Mouse (Mus musculus) MEL (cell line): ENCODE measurements around the gene Neurod2. TPM values are rescaled to one million over a fixed set of nuclear protein-coding genes. Genes with fewer than 3 reads are reported as not detected.
A peak's percentile ranks its signal among the peaks of the same experiment; 100 is the strongest.

ENCODE experiments used
- DNase-seq: peaks from one replicate; pipeline ENCODE4 v3.0.0; 2011; ENCODE audit warnings: low read depth, low spot score
- H3K27ac ChIP-seq: 2 replicates; pipeline ENCODE4 v1.5.1; 2012; ENCODE audit warnings: low read depth, mild to moderate bottlenecking, control low read depth, low read length, moderate library complexity; ENCODE audit not compliant: control insufficient read depth
- H3K27me3 ChIP-seq, 2 experiments: fragments of 150-350 bp in 1 of 2; sonication (generic) in 1 of 2; 2 replicates each; pipeline ENCODE4 v1.6.1; 2012; ENCODE audit warnings: low read length in 2 of 2, mild to moderate bottlenecking in 2 of 2, improper control_type of control experiment in 1 of 2, moderate library complexity in 1 of 2; ENCODE audit not compliant: insufficient read depth in 2 of 2, control insufficient read depth in 1 of 2
- H3K36me3 ChIP-seq, 2 experiments: 2 replicates each; pipeline ENCODE4 v1.6.1; 2012 to 2014; ENCODE audit warnings: low read length in 2 of 2, improper control_type of control experiment in 1 of 2, inconsistent platforms in 1 of 2, mild to moderate bottlenecking in 1 of 2; ENCODE audit not compliant: insufficient read depth in 2 of 2, control insufficient read depth in 1 of 2
- H3K4me1 ChIP-seq, 2 experiments: fragments of 150-350 bp in 1 of 2; sonication (generic) in 1 of 2; 2 replicates each; pipeline ENCODE4 v1.6.1; 2012; ENCODE audit warnings: low read length in 2 of 2, improper control_type of control experiment in 1 of 2, mild to moderate bottlenecking in 1 of 2; ENCODE audit not compliant: insufficient read depth in 2 of 2, control insufficient read depth in 1 of 2
- H3K4me3 ChIP-seq, 2 experiments: fragments of 150-350 bp in 1 of 2; sonication (generic) in 1 of 2; 2 replicates each; pipeline ENCODE4 v1.5.1; 2012; ENCODE audit warnings: low read depth in 2 of 2, low read length in 2 of 2, mild to moderate bottlenecking in 2 of 2, moderate library complexity in 2 of 2, control low read depth in 1 of 2, improper control_type of control experiment in 1 of 2; ENCODE audit not compliant: control insufficient read depth in 1 of 2, insufficient read depth in 1 of 2
- H3K79me2 ChIP-seq: 2 replicates; pipeline ENCODE4 v1.6.1; 2012; ENCODE audit warnings: mild to moderate bottlenecking, low read length, moderate library complexity; ENCODE audit not compliant: control insufficient read depth, poor library complexity, insufficient read depth
- H3K9ac ChIP-seq: 2 replicates; pipeline ENCODE4 v1.6.1; 2012; ENCODE audit warnings: low read depth, mild to moderate bottlenecking, control low read depth, low read length, moderate library complexity; ENCODE audit not compliant: control insufficient read depth, poor library complexity, severe bottlenecking
- H3K9me3 ChIP-seq: fragments of 150-350 bp; sonication (generic); replicated peaks from 2 replicates; pipeline ENCODE4 v1.6.1; 2012; ENCODE audit warnings: mild to moderate bottlenecking, low read length, improper control_type of control experiment, moderate library complexity; ENCODE audit not compliant: insufficient read depth
- BHLHE40 ChIP-seq: IDR thresholded peaks from 2 replicates; pipeline ENCODE4 v1.6.1; 2012; ENCODE audit warnings: low read depth, mild to moderate bottlenecking, inconsistent platforms, low read length, improper control_type of control experiment, borderline replicate concordance
- CHD1 ChIP-seq: IDR thresholded peaks from 2 replicates; pipeline ENCODE4 v1.6.1; 2012; ENCODE audit warnings: low read depth, mild to moderate bottlenecking, inconsistent platforms, low read length, improper control_type of control experiment
- CHD2 ChIP-seq: IDR thresholded peaks from 2 replicates; pipeline ENCODE4 v1.6.1; 2011; ENCODE audit warnings: low read length, improper control_type of control experiment
- CTCF ChIP-seq, 3 experiments: IDR thresholded peaks in 2 of 3; conservative IDR thresholded peaks in 1 of 3; 2 replicates each; pipeline ENCODE4 v1.5.1; 2011 to 2012; ENCODE audit warnings: low read length in 3 of 3, low read depth in 2 of 3, mild to moderate bottlenecking in 2 of 3, improper control_type of control experiment in 1 of 3, inconsistent platforms in 1 of 3, mixed read lengths in 1 of 3, moderate library complexity in 1 of 3; ENCODE audit not compliant: control insufficient read depth in 1 of 3, insufficient read depth in 1 of 3, poor library complexity in 1 of 3, severe bottlenecking in 1 of 3
- E2F4 ChIP-seq: IDR thresholded peaks from 2 replicates; pipeline ENCODE4 v1.6.1; 2011; ENCODE audit warnings: low read depth, low read length, improper control_type of control experiment, borderline replicate concordance
- ELF1 ChIP-seq: IDR thresholded peaks from 2 replicates; pipeline ENCODE4 v1.6.1; 2014; ENCODE audit warnings: low read depth, mild to moderate bottlenecking, inconsistent platforms, low read length, improper control_type of control experiment, moderate library complexity
- EP300 ChIP-seq, 2 experiments: IDR thresholded peaks; 2 replicates each; pipeline ENCODE4 v1.6.1; 2011; ENCODE audit warnings: improper control_type of control experiment in 2 of 2, low read length in 2 of 2, low read depth in 1 of 2, mild to moderate bottlenecking in 1 of 2
- ETS1 ChIP-seq: IDR thresholded peaks from 2 replicates; pipeline ENCODE4 v1.6.1; 2012; ENCODE audit warnings: low read depth, mild to moderate bottlenecking, inconsistent platforms, low read length, improper control_type of control experiment, moderate library complexity
- GABPA ChIP-seq: IDR thresholded peaks from 2 replicates; pipeline ENCODE4 v1.6.1; 2012; ENCODE audit warnings: low read depth, mild to moderate bottlenecking, inconsistent platforms, low read length, improper control_type of control experiment, moderate library complexity
- GATA1 ChIP-seq: IDR thresholded peaks from 2 replicates; pipeline ENCODE4 v1.6.1; 2011; ENCODE audit warnings: low read depth, low read length, improper control_type of control experiment
- HCFC1 ChIP-seq: IDR thresholded peaks from 2 replicates; pipeline ENCODE4 v1.6.1; 2012; ENCODE audit warnings: low read depth, mild to moderate bottlenecking, inconsistent platforms, low read length, improper control_type of control experiment, moderate library complexity
- JUND ChIP-seq: IDR thresholded peaks from 2 replicates; pipeline ENCODE4 v1.6.1; 2011; ENCODE audit warnings: low read depth, mild to moderate bottlenecking, improper control_type of control experiment, low read length
- KAT2A ChIP-seq: conservative IDR thresholded peaks from 2 replicates; pipeline ENCODE4 v1.6.1; 2012; ENCODE audit warnings: low read depth, low read length, improper control_type of control experiment, inconsistent platforms
- MAFK ChIP-seq: IDR thresholded peaks from 2 replicates; pipeline ENCODE4 v1.6.1; 2011; ENCODE audit warnings: low read depth, mild to moderate bottlenecking, low read length, improper control_type of control experiment, borderline replicate concordance
- MAX ChIP-seq: IDR thresholded peaks from 2 replicates; pipeline ENCODE4 v1.6.1; 2011; ENCODE audit warnings: low read length, improper control_type of control experiment
- MAZ ChIP-seq: IDR thresholded peaks from 2 replicates; pipeline ENCODE4 v1.6.1; 2012; ENCODE audit warnings: low read depth, mild to moderate bottlenecking, inconsistent platforms, low read length, improper control_type of control experiment
- MEF2A ChIP-seq: IDR thresholded peaks from 2 replicates; pipeline ENCODE4 v1.6.1; 2014; ENCODE audit warnings: low read depth, mild to moderate bottlenecking, inconsistent platforms, low read length, improper control_type of control experiment; ENCODE audit not compliant: poor library complexity, insufficient replicate concordance, severe bottlenecking; ENCODE audit errors: extremely low read depth
- MXI1 ChIP-seq: IDR thresholded peaks from 2 replicates; pipeline ENCODE4 v1.6.1; 2011; ENCODE audit warnings: mild to moderate bottlenecking, low read depth, low read length, improper control_type of control experiment
- MYB ChIP-seq: IDR thresholded peaks from 2 replicates; pipeline ENCODE4 v1.6.1; 2011; ENCODE audit warnings: mild to moderate bottlenecking, low read depth, low read length, improper control_type of control experiment
- NELFE ChIP-seq: IDR thresholded peaks from 2 replicates; pipeline ENCODE4 v1.6.1; 2011; ENCODE audit warnings: low read depth, low read length, improper control_type of control experiment
- NRF1 ChIP-seq: IDR thresholded peaks from 2 replicates; pipeline ENCODE4 v1.6.1; 2014; ENCODE audit warnings: low read depth, mild to moderate bottlenecking, inconsistent platforms, low read length, improper control_type of control experiment, moderate library complexity; ENCODE audit not compliant: poor library complexity, insufficient read depth, severe bottlenecking
- POLR2A ChIP-seq, 2 experiments: IDR thresholded peaks; 2 replicates each; pipeline ENCODE4 v1.6.1; 2011 to 2012; ENCODE audit warnings: low read length in 2 of 2, mild to moderate bottlenecking in 2 of 2, control low read depth in 1 of 2, improper control_type of control experiment in 1 of 2, low read depth in 1 of 2, moderate library complexity in 1 of 2; ENCODE audit not compliant: control insufficient read depth in 1 of 2, insufficient read depth in 1 of 2, poor library complexity in 1 of 2
- POLR2AphosphoS2 ChIP-seq: IDR thresholded peaks from 2 replicates; pipeline ENCODE4 v1.6.1; 2011; ENCODE audit warnings: low read length, improper control_type of control experiment
- RAD21 ChIP-seq: IDR thresholded peaks from 2 replicates; pipeline ENCODE4 v1.6.1; 2011; ENCODE audit warnings: mild to moderate bottlenecking, low read depth, low read length, improper control_type of control experiment
- RCOR1 ChIP-seq: IDR thresholded peaks from 2 replicates; pipeline ENCODE4 v1.6.1; 2012; ENCODE audit warnings: low read depth, mild to moderate bottlenecking, inconsistent platforms, low read length, improper control_type of control experiment
- SMC3 ChIP-seq: IDR thresholded peaks from 2 replicates; pipeline ENCODE4 v1.6.1; 2011; ENCODE audit warnings: low read depth, low read length, improper control_type of control experiment
- TAL1 ChIP-seq: IDR thresholded peaks from 2 replicates; pipeline ENCODE4 v1.6.1; 2012; ENCODE audit warnings: mild to moderate bottlenecking, inconsistent platforms, low read length, moderate library complexity, mixed read lengths
- TBP ChIP-seq: IDR thresholded peaks from 2 replicates; pipeline ENCODE4 v1.8.0; 2011; ENCODE audit warnings: low read depth, low read length, improper control_type of control experiment
- UBTF ChIP-seq: IDR thresholded peaks from 2 replicates; pipeline ENCODE4 v1.6.1; 2012; ENCODE audit warnings: low read depth, mild to moderate bottlenecking, inconsistent platforms, low read length, improper control_type of control experiment, moderate library complexity, borderline replicate concordance; ENCODE audit not compliant: insufficient read depth
- USF1 ChIP-seq: IDR thresholded peaks from 2 replicates; pipeline ENCODE4 v1.6.1; 2014; ENCODE audit warnings: low read depth, mild to moderate bottlenecking, inconsistent platforms, low read length, improper control_type of control experiment, moderate library complexity
- USF2 ChIP-seq, 2 experiments: IDR thresholded peaks; 2 replicates each; pipeline ENCODE4 v1.6.1; 2011 to 2012; ENCODE audit warnings: improper control_type of control experiment in 2 of 2, low read length in 2 of 2, borderline replicate concordance in 1 of 2, inconsistent platforms in 1 of 2, low read depth in 1 of 2, mild to moderate bottlenecking in 1 of 2; ENCODE audit not compliant: insufficient read depth in 1 of 2
- ZC3H11A ChIP-seq: IDR thresholded peaks from 2 replicates; pipeline ENCODE4 v1.6.1; 2012; ENCODE audit warnings: low read depth, mild to moderate bottlenecking, inconsistent platforms, low read length, improper control_type of control experiment
- ZKSCAN1 ChIP-seq: IDR thresholded peaks from 2 replicates; pipeline ENCODE4 v1.6.1; 2012; ENCODE audit warnings: low read depth, mild to moderate bottlenecking, inconsistent platforms, low read length, improper control_type of control experiment, moderate library complexity
- ZMIZ1 ChIP-seq: IDR thresholded peaks from 2 replicates; pipeline ENCODE4 v1.6.1; 2012; ENCODE audit warnings: low read depth, mild to moderate bottlenecking, inconsistent platforms, low read length, improper control_type of control experiment, moderate library complexity
- ZNF384 ChIP-seq: IDR thresholded peaks from 2 replicates; pipeline ENCODE4 v1.6.1; 2012; ENCODE audit warnings: low read depth, mild to moderate bottlenecking, inconsistent platforms, low read length, improper control_type of control experiment
- polyA plus RNA-seq, 2 experiments: library from polyadenylated mRNA; stranded (reverse) in 1 of 2; unstranded in 1 of 2; fragments of >175 nt in 1 of 2; fragments of >200 nt in 1 of 2; gene quantifications; 2 replicates each; pipeline versions ENCODE4 v1.2.1 to v1.2.4; 2012; ENCODE audit warnings: low replicate concordance in 2 of 2, low read depth in 1 of 2; ENCODE audit not compliant: insufficient read length in 2 of 2, insufficient read depth in 1 of 2, missing spikeins in 1 of 2
- total RNA-seq: library from RNA; depleted of rRNA; stranded (reverse); fragments of 300-350 nt; gene quantifications from 2 replicates; pipeline ENCODE4 v1.2.3, GENCODE M21; 2012

The Neurod2 gene
- total and polyA plus RNA-seq, 3 experiments = not detected

- Histone ChIP-seq H3K4me1 (peaks cover 9 to 28% of the 10 kb centered on the region in 2 experiments), H3K27ac (peak within 1 kb of the TSS; percentile 87), H3K4me3 (peak within 1 kb of the TSS; percentile 83 to 89), H3K9me3 (no peaks in the 10 kb centered on the region), H3K27me3 (no peaks in the 10 kb centered on the region), H3K79me2 (peaks cover 32% of the 10 kb centered on the region), H3K9ac (peak within 1 kb of the TSS; percentile 89), H3K36me3 (peaks cover 0 to 17% of the 10 kb centered on the region in 2 experiments; a peak in 2 of 4 replicates)
- peak; percentile 98 for DNase-seq
- TF ChIP-seq NRF1 = peak; percentile 72
- TF ChIP-seq MXI1 = peak; percentile 72
- no peak for TF ChIP-seq ZC3H11A
- peak; percentile 95 for TF ChIP-seq NELFE
- TF ChIP-seq POLR2AphosphoS2 = peak; percentile 97
- TF ChIP-seq UBTF = no peak
- TF ChIP-seq TBP = peak; percentile 94
- TF ChIP-seq CHD1 = 0 out of 2 replicates have a peak, but pooled peaks have one; percentile 57
- TF ChIP-seq EP300 (IDR thresholded peaks at IDR 0.05; ENCODE audit: low read depth in 1 of 2, low read length in 2 of 2) = no peak
- peak; percentile 94 to 97 for TF ChIP-seq POLR2A (IDR thresholded peaks at IDR 0.05; ENCODE audit: control insufficient read depth in 1 of 2, insufficient read depth in 1 of 2, low read depth in 1 of 2, low read length in 2 of 2, poor library complexity in 1 of 2)
- TF ChIP-seq ZMIZ1 = peak; percentile 97
- TF ChIP-seq USF1 = no peak
- TF ChIP-seq ZNF384 = no peak
- no peak for TF ChIP-seq ZKSCAN1
- TF ChIP-seq ETS1 = peak; percentile 30; the same call in 1 of the 2 replicates
- no peak for TF ChIP-seq USF2 (IDR thresholded peaks at IDR 0.05; ENCODE audit: borderline replicate concordance in 1 of 2, insufficient read depth in 1 of 2, low read depth in 1 of 2, low read length in 2 of 2)
- no peak; the same call in none of the 2 replicates for TF ChIP-seq MAZ
- TF ChIP-seq GATA1 = 0 out of 2 replicates have a peak, but pooled peaks have one; percentile 13
- TF ChIP-seq CTCF (IDR thresholded peaks at IDR 0.05 in 2 of 3, conservative IDR thresholded peaks at IDR 0.05 in 1 of 3; ENCODE audit: control insufficient read depth in 1 of 3, insufficient read depth in 1 of 3, low read depth in 2 of 3, low read length in 3 of 3, poor library complexity in 1 of 3, severe bottlenecking in 1 of 3) = no peak
- no peak for TF ChIP-seq CHD2
- TF ChIP-seq RAD21 = no peak
- TF ChIP-seq RCOR1 = no peak
- TF ChIP-seq MAFK = no peak
- TF ChIP-seq E2F4 = peak; percentile 55; the same call in 1 of the 2 replicates
- no peak for TF ChIP-seq SMC3
- peak; percentile 71 for TF ChIP-seq ELF1
- no peak for TF ChIP-seq MEF2A
- TF ChIP-seq TAL1 = no peak
- no peak for TF ChIP-seq MYB
- TF ChIP-seq JUND = no peak
- TF ChIP-seq MAX = peak; percentile 52; the same call in 1 of the 2 replicates
- no peak; the same call in 1 of the 2 replicates for TF ChIP-seq KAT2A
- TF ChIP-seq BHLHE40 = no peak
- no peak for TF ChIP-seq GABPA
- peak; percentile 84 for TF ChIP-seq HCFC1
These were observed 29.0 kb upstream of the Neurod2 start, which contains the start of gene Stard3 for GRCm38 (mm10) chr11:98358161-98359083. TSS of gene Stard3 (plus strand) at chr11:98358368.
